Mouse (Mus musculus) G1E-ER4 (cell line): Measurements from ENCODE around the gene Chrm4. TPM values are rescaled to one million over a fixed set of nuclear protein-coding genes. Genes with fewer than 3 reads are reported as not detected.

Experiments used
- GATA1 ChIP-seq: IDR thresholded peaks from one replicate; pipeline ENCODE4 v1.8.0; 2012; ENCODE audit warnings: low read length, inconsistent platforms
- polyA plus RNA-seq: library from polyadenylated mRNA; stranded (reverse); fragments of >175 nt; gene quantifications from 2 replicates; pipeline ENCODE4 v1.2.3, GENCODE M21; 2012

The Chrm4 gene
- polyA plus RNA-seq, 1 experiment = 0.23 TPM

- TF ChIP-seq GATA1 = peak; percentile 23
Measured at GRCm38 (mm10) chr2:91916346-91916977, 10.6 kb upstream of the Chrm4 start.

GRCm38 (mm10) chr2:91917096-91917495 lies 10.0 kb upstream of the Chrm4 start:
- TF ChIP-seq GATA1 = no peak

GRCm38 (mm10) chr2:91920130-91920529 lies 6.9 kb upstream of the Chrm4 start:
- no peak for TF ChIP-seq GATA1

GRCm38 (mm10) chr2:91921181-91921789 lies 5.8 kb upstream of the Chrm4 start:
- no peak for TF ChIP-seq GATA1

GRCm38 (mm10) chr2:91921790-91922570 lies 5.1 kb upstream of the Chrm4 start:
- TF ChIP-seq GATA1 = no peak

GRCm38 (mm10) chr2:91922586-91923414 lies 4.2 kb upstream of the Chrm4 start:
- no peak for TF ChIP-seq GATA1

- no peak for TF ChIP-seq GATA1
Measured at GRCm38 (mm10) chr2:91923415-91924337, 3.4 kb upstream of the Chrm4 start.

- TF ChIP-seq GATA1 = no peak
Measured at GRCm38 (mm10) chr2:91924726-91925125, 2.3 kb upstream of the Chrm4 start.

GRCm38 (mm10) chr2:91925442-91925841 lies 1.6 kb upstream of the Chrm4 start:
- TF ChIP-seq GATA1 = no peak

GRCm38 (mm10) chr2:91927826-91928533 lies 931 bp downstream of the Chrm4 start:
- no peak for TF ChIP-seq GATA1

GRCm38 (mm10) chr2:91928534-91929350 lies 1.7 kb downstream of the Chrm4 start:
- TF ChIP-seq GATA1 = no peak

GRCm38 (mm10) chr2:91929455-91929854 lies 2.4 kb downstream of the Chrm4 start:
- no peak for TF ChIP-seq GATA1

GRCm38 (mm10) chr2:91929936-91930335 lies 2.9 kb downstream of the Chrm4 start:
- no peak for TF ChIP-seq GATA1
